Mouse (Mus musculus) neural tube, embryonic 14.5 days (tissue): ENCODE measurements around the gene Ttc7. TPM values are rescaled to one million over a fixed set of nuclear protein-coding genes. Genes with fewer than 3 reads are reported as not detected.

Source experiments
- ATAC-seq: fragments of 200-750 bp; cut with Nextera tagmentation; 2 replicates; pipeline ENCODE4 v1.8.0; 2017; ENCODE audit warnings: low read depth, mild to moderate bottlenecking, moderate TSS enrichment, moderate library complexity
- H3K27ac ChIP-seq: fragments of 300-500 bp; sonication (generic); 2 replicates; pipeline ENCODE4 v1.5.1; 2014; ENCODE audit warnings: low read depth, mild to moderate bottlenecking, control low read depth, low read length, moderate library complexity, mixed read lengths
- H3K27me3 ChIP-seq: fragments of 300-500 bp; sonication (generic); 2 replicates; pipeline ENCODE4 v1.6.1; 2014; ENCODE audit warnings: low read length; ENCODE audit not compliant: control insufficient read depth, insufficient read depth
- H3K36me3 ChIP-seq: fragments of 300-500 bp; sonication (generic); 2 replicates; pipeline ENCODE4 v1.6.1; 2014; ENCODE audit warnings: low read length, mixed read lengths; ENCODE audit not compliant: control insufficient read depth, insufficient read depth
- H3K4me1 ChIP-seq: fragments of 300-500 bp; sonication (generic); 2 replicates; pipeline ENCODE4 v1.6.1; 2014; ENCODE audit warnings: low read length; ENCODE audit not compliant: control insufficient read depth, insufficient read depth
- H3K4me2 ChIP-seq: fragments of 300-500 bp; sonication (generic); 2 replicates; pipeline ENCODE4 v1.6.1; 2014; ENCODE audit warnings: mild to moderate bottlenecking, low read depth, low read length, control low read depth
- H3K4me3 ChIP-seq: fragments of 300-500 bp; sonication (generic); 2 replicates; pipeline ENCODE4 v1.5.1; 2014; ENCODE audit warnings: low read depth, low read length, control low read depth, mixed read lengths
- H3K9ac ChIP-seq: fragments of 300-500 bp; sonication (generic); replicated peaks from 2 replicates; pipeline ENCODE4 v1.6.1; 2014; ENCODE audit warnings: low read depth, mild to moderate bottlenecking, control low read depth, low read length, mixed read lengths
- H3K9me3 ChIP-seq: fragments of 300-500 bp; sonication (generic); 2 replicates; pipeline ENCODE4 v1.6.1; 2016; ENCODE audit warnings: low read length; ENCODE audit not compliant: control insufficient read depth
- WGBS: fragments of 180-500 bp; shearing (Covaris S2); extraction: QIAGEN DNeasy Blood & Tissue Kit; methylation state at CpG from one replicate; pipeline ENCODE4 v1.1.7; 2014; 5-methylcytosine and 5-hydroxymethylcytosine counted together
- polyA plus RNA-seq: library from polyadenylated mRNA; unstranded; fragments of >200 nt; fragmentation: Nextera tagmentation; extraction: Ambion mirVana; gene quantifications from 2 replicates; pipeline ENCODE4 v1.2.1, GENCODE M21; 2014

The Ttc7 gene
- polyA plus RNA-seq, 1 experiment from 2014 or later, result 7.2 TPM

GRCm38 (mm10) chr17:87329144-87329700 lies 46.5 kb downstream of the Ttc7 start:
- H3K27me3 ChIP-seq, result no peaks in the 10 kb centered on the region
- no peak for ATAC-seq
- H3K4me3 ChIP-seq, result no peak overlapping the region
- H3K4me1 ChIP-seq, result peaks cover 42% of the 10 kb centered on the region
- no peaks in the 10 kb centered on the region for H3K9me3 ChIP-seq
- no peak overlapping the region for H3K27ac ChIP-seq
- WGBS, result 87% methylated on average over 18 of the region's 18 CpGs
- no peak overlapping the region for H3K9ac ChIP-seq
- H3K4me2 ChIP-seq, result no peak overlapping the region
- H3K36me3 ChIP-seq, result no peaks in the 10 kb centered on the region

- Histone ChIP-seq H3K27ac (peak overlapping the region; percentile 88), H3K4me1 (peaks cover 42% of the 10 kb centered on the region), H3K4me2 (peak overlapping the region; percentile 1), H3K4me3 (no peak overlapping the region), H3K9ac (peak overlapping the region; percentile 1; the same call in 1 of the 2 replicates), H3K9me3 (no peaks in the 10 kb centered on the region), H3K27me3 (no peaks in the 10 kb centered on the region), H3K36me3 (no peaks in the 10 kb centered on the region)
- peak; percentile 21; the same call in 1 of the 2 replicates for ATAC-seq
- 30% methylated on average over 22 of the region's 22 CpGs for WGBS
Measured at GRCm38 (mm10) chr17:87330250-87330920, 47.7 kb downstream of the Ttc7 start.

GRCm38 (mm10) chr17:87330921-87331291 lies 48.2 kb downstream of the Ttc7 start:
- peak; percentile 52; the same call in 1 of the 2 replicates for ATAC-seq
- H3K4me1 ChIP-seq, result peaks cover 42% of the 10 kb centered on the region
- no peaks in the 10 kb centered on the region for H3K27me3 ChIP-seq
- peak overlapping the region; percentile 1 for H3K4me2 ChIP-seq
- peak overlapping the region; percentile 88 for H3K27ac ChIP-seq
- 1% methylated on average over 11 of the region's 11 CpGs for WGBS
- no peaks in the 10 kb centered on the region for H3K9me3 ChIP-seq
- peak overlapping the region; percentile 1; the same call in 1 of the 2 replicates for H3K9ac ChIP-seq
- no peak overlapping the region for H3K4me3 ChIP-seq
- no peaks in the 10 kb centered on the region for H3K36me3 ChIP-seq

DNA sequence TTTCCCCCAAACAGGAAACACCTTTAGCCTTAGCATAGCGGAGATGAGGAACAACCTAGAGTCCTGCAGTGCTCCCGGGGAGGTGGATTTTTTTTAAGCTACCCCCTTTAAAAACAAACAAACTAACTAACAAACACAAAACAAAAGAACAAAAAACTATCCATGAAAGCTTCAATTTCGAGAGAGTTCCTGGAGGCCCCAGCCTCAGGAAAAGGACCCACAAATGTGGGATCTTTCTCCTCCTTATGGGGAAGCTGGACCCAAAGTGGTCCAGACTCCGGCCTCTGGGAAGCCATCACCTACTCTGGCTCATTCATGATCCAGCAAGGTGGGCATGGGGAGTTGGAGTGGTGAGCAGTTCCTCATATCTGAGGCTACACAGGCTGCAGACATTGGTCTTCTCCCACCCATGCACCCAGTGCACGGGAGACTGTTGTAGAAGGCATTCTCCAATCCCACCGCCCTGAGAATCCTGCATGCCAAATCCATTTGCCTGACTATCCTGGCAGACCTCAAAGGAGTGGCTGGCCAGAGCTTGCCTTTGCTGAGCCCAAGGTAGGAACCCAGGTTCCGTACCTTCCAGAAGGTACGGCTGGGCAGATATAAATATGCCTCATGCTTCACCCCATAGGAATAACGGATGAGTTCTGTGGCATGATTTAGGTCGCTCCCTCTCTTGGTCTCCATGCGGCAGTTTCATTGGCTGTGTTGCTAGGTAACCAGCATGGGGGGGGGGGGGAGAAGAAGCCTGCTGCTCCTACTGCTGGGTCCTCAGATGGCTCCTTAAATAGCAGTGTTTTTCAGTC lies 48.9 kb downstream of the Ttc7 start:
- no peaks in the 10 kb centered on the region for H3K9me3 ChIP-seq
- no peaks in the 10 kb centered on the region for H3K27me3 ChIP-seq
- peak overlapping the region; percentile 30 for H3K4me2 ChIP-seq
- H3K9ac ChIP-seq, result no peak overlapping the region
- peak overlapping the region; percentile 88 for H3K27ac ChIP-seq
- no peak overlapping the region for H3K4me3 ChIP-seq
- no peaks in the 10 kb centered on the region for H3K36me3 ChIP-seq
- ATAC-seq, result peak; percentile 66
- H3K4me1 ChIP-seq, result peaks cover 39% of the 10 kb centered on the region
- WGBS, result 23% methylated on average over 11 of the region's 11 CpGs

GRCm38 (mm10) chr17:87332142-87332815 lies 49.6 kb downstream of the Ttc7 start:
- 47% methylated on average over 9 of the region's 9 CpGs for WGBS
- Histone ChIP-seq H3K4me3 (no peak overlapping the region), H3K9ac (no peak overlapping the region), H3K27me3 (no peaks in the 10 kb centered on the region), H3K36me3 (no peaks in the 10 kb centered on the region), H3K9me3 (no peaks in the 10 kb centered on the region), H3K4me2 (peak overlapping the region; percentile 30), H3K4me1 (peaks cover 33% of the 10 kb centered on the region), H3K27ac (peak overlapping the region; percentile 88)
- no peak; the same call in 1 of the 2 replicates for ATAC-seq

- WGBS, result 87% methylated on average over 6 of the region's 6 CpGs
- no peak for ATAC-seq
- Histone ChIP-seq H3K36me3 (no peaks in the 10 kb centered on the region), H3K9me3 (no peaks in the 10 kb centered on the region), H3K4me1 (peaks cover 31% of the 10 kb centered on the region), H3K27me3 (no peaks in the 10 kb centered on the region), H3K4me2 (no peak overlapping the region), H3K4me3 (no peak overlapping the region), H3K27ac (peak overlapping the region; percentile 88), H3K9ac (no peak overlapping the region)
Measured at GRCm38 (mm10) chr17:87332887-87333286, 50.2 kb downstream of the Ttc7 start.

GRCm38 (mm10) chr17:87334162-87334561 lies 51.5 kb downstream of the Ttc7 start:
- Histone ChIP-seq H3K36me3 (no peaks in the 10 kb centered on the region), H3K27me3 (no peaks in the 10 kb centered on the region), H3K9me3 (no peaks in the 10 kb centered on the region), H3K4me2 (no peak overlapping the region), H3K9ac (no peak overlapping the region), H3K4me1 (peaks cover 31% of the 10 kb centered on the region), H3K27ac (no peak overlapping the region), H3K4me3 (no peak overlapping the region)
- ATAC-seq, result no peak
- 91% methylated on average over 12 of the region's 12 CpGs for WGBS

GRCm38 (mm10) chr17:87335152-87335551 lies 52.5 kb downstream of the Ttc7 start:
- Histone ChIP-seq H3K4me1 (peaks cover 27% of the 10 kb centered on the region), H3K9ac (no peak overlapping the region), H3K9me3 (no peaks in the 10 kb centered on the region), H3K27ac (no peak overlapping the region), H3K27me3 (no peaks in the 10 kb centered on the region), H3K4me2 (no peak overlapping the region), H3K4me3 (no peak overlapping the region), H3K36me3 (no peaks in the 10 kb centered on the region)
- ATAC-seq, result no peak
- WGBS, result 88% methylated on average over 14 of the region's 14 CpGs
